Comparison of ENCODE assay signal across 9 mouse cellular contexts in genomic region chr17:31276207-31276921, GRCm38 (mm10). TPM values are rescaled to one million over a fixed set of nuclear protein-coding genes. Genes with fewer than 3 reads are reported as not detected.
DNase-seq lines count a peak whose midpoint lies in the region; ATAC-seq and TF ChIP-seq lines count a peak whose summit lies in the region.
"Had no signal": no experiment of that assay in that cellular context is flagged by ENCODE, and none has a peak within 500 bp of the region (broad histone marks: within the 10 kb centered on the region; RNA-seq: fewer than 3 reads in every experiment).

No protein-coding gene starts in this region.

- peak overlapping the region; percentile 32 for H3K4me3 ChIP-seq in forebrain, embryonic 14.5 days (ENCODE audit: low read depth, low read length)
- H3K4me3 ChIP-seq in liver, embryonic 13.5 days (replicated peaks) = peak overlapping the region; percentile 48

- CTCF ChIA-PET in Patski (lab: Charles Lee) = interaction anchor here (1.3 kb wide), 1 partner anchor 22 kb away, joined by 3 read pairs; no protein-coding TSS in a partner anchor

- H3K36me3 ChIP-seq in forebrain, embryonic 14.5 days (ENCODE audit: control insufficient read depth, insufficient read depth, low read length) = no peaks in the 10 kb centered on the region
- no peaks in the 10 kb centered on the region for H3K36me3 ChIP-seq in liver, embryonic 13.5 days

- POLR2A ChIA-PET in Patski (lab: Charles Lee) = no interaction called here

- H3K27me3 ChIP-seq in Patski = no peaks in the 10 kb centered on the region
- H3K27me3 ChIP-seq in forebrain, embryonic 14.5 days (replicated peaks; ENCODE audit: control insufficient read depth, insufficient read depth, low read length) = no peaks in the 10 kb centered on the region
- H3K27me3 ChIP-seq in liver, embryonic 13.5 days = peaks cover 8% of the 10 kb centered on the region; the same call in 1 of the 2 replicates

- peak overlapping the region; percentile 63 for H3K4me2 ChIP-seq in forebrain, embryonic 14.5 days (ENCODE audit: low read length)
- peak overlapping the region; percentile 66 for H3K4me2 ChIP-seq in liver, embryonic 13.5 days

- peak; percentile 23 for ATAC-seq in Patski
- ATAC-seq in forebrain, embryonic 14.5 days = no peak; the same call in 1 of the 2 replicates
- ATAC-seq in liver, embryonic 13.5 days (ENCODE audit: low read depth) = no peak

- TF ChIP-seq CTCF in Patski (IDR thresholded peaks at IDR 0.05) = no peak

- whole genome bisulfite sequencing in forebrain, embryonic 14.5 days = 22% methylated on average over 9 of the region's 9 CpGs
- 34% methylated on average over 9 of the region's 9 CpGs for WGBS in liver, embryonic 13.5 days (ENCODE audit: insufficient replicate concordance)

- 0 out of 2 replicates have a peak, but pooled peaks cover 4% of the 10 kb centered on the region for H3K4me1 ChIP-seq in forebrain, embryonic 14.5 days (ENCODE audit: control insufficient read depth, insufficient read depth, low read length)
- peaks cover 22% of the 10 kb centered on the region for H3K4me1 ChIP-seq in liver, embryonic 13.5 days (replicated peaks)

- H3K9ac ChIP-seq in forebrain, embryonic 14.5 days (ENCODE audit: low read length) = no peak overlapping the region
- no peak overlapping the region for H3K9ac ChIP-seq in liver, embryonic 13.5 days

- H3K9me3 ChIP-seq in forebrain, embryonic 14.5 days (replicated peaks; ENCODE audit: control insufficient read depth, low read length) = no peaks in the 10 kb centered on the region
- no peaks in the 10 kb centered on the region for H3K9me3 ChIP-seq in liver, embryonic 13.5 days (replicated peaks)

- H3K27ac ChIP-seq in forebrain, embryonic 14.5 days (ENCODE audit: low read depth, low read length) = no peak overlapping the region
- H3K27ac ChIP-seq in liver, embryonic 13.5 days = no peak overlapping the region

- peak; percentile 41 for DNase-seq in kidney, postnatal 10 days
- no peak for DNase-seq in kidney, adult 18-20 months
- no peak for DNase-seq in Patski (ENCODE audit: low read depth, low spot score)
- DNase-seq in forebrain, embryonic 14.5 days (ENCODE audit: low spot score) = no peak
- no peak for DNase-seq in liver, embryonic 13.5 days
- DNase-seq in adrenal gland, adult 2 months = no peak
- DNase-seq in T-cell, adult 2 months (ENCODE audit: low spot score) = no peak
- no peak for DNase-seq in cerebellum, adult 9-10 months

- in situ Hi-C loops in Patski (cut with MboI; ENCODE audit: low pct_unique_long_range_greater_than_20kb) = no loop called here

RNA-seq across cellular contexts. Expression of gene Rsph1, which starts 0.8 kb away (rescaled TPM):
- polyA plus RNA-seq in Patski (2021) = 3.1 TPM
- polyA plus RNA-seq in forebrain, embryonic 14.5 days (2014; fragmentation: Nextera tagmentation; extraction: Ambion mirVana) = 2.9 and 3.6 TPM in 2 replicates
- polyA plus RNA-seq in liver, embryonic 13.5 days (2015; fragmentation: Nextera tagmentation; extraction: Ambion mirVana) = 0.19 and 0.20 TPM in 2 replicates
- total RNA-seq in adrenal gland, adult 2 months (2021) = 1 to 10 TPM; 4.5 to 8.0 TPM
- polyA plus RNA-seq in adrenal gland, adult 2 months (2012; rRNA removed) = 0.21 and 0.22 TPM in 2 replicates
- total RNA-seq: liver, adult 2 months had no signal
- polyA plus RNA-seq: liver, adult 2 months had no signal

RNA-seq across cellular contexts. Expression of gene Slc37a1, which starts 10.2 kb away (rescaled TPM):
- polyA plus RNA-seq in Patski (2021) = 4.5 TPM
- polyA plus RNA-seq in forebrain, embryonic 14.5 days (2014; fragmentation: Nextera tagmentation; extraction: Ambion mirVana) = 6.9 and 7.9 TPM in 2 replicates
- 2.9 and 3.9 TPM in 2 replicates for polyA plus RNA-seq in liver, embryonic 13.5 days (2015; fragmentation: Nextera tagmentation; extraction: Ambion mirVana)
- total RNA-seq in adrenal gland, adult 2 months (2021) = 10 to 100 TPM in 1 of 2 experiments, 1 to 10 TPM in 1; 5.7 to 13.4 TPM
- polyA plus RNA-seq in adrenal gland, adult 2 months (2012; rRNA removed) = 13.1 and 15.1 TPM in 2 replicates
